Mouse (Mus musculus) layer of hippocampus, adult 8-10 months (tissue): Measurements from ENCODE around the gene Gimap8. TPM values are rescaled to one million over a fixed set of nuclear protein-coding genes. Genes with fewer than 3 reads are reported as not detected.
A peak's percentile ranks its signal among the peaks of the same experiment; 100 is the strongest.

Experiments used
- DNase-seq, 2 experiments: peaks; one replicate each; pipeline ENCODE4 v3.0.0; 2022; ENCODE audit warnings: low spot score in 2 of 2
- total RNA-seq, 4 experiments: library from RNA; stranded (reverse); gene quantifications; 2 replicates each; pipeline ENCODE4 v1.2.4; 2022

The Gimap8 gene
- total RNA-seq, 4 experiments from 2014 or later, result 0.56 to 1.1 (median 0.89) TPM

DNA sequence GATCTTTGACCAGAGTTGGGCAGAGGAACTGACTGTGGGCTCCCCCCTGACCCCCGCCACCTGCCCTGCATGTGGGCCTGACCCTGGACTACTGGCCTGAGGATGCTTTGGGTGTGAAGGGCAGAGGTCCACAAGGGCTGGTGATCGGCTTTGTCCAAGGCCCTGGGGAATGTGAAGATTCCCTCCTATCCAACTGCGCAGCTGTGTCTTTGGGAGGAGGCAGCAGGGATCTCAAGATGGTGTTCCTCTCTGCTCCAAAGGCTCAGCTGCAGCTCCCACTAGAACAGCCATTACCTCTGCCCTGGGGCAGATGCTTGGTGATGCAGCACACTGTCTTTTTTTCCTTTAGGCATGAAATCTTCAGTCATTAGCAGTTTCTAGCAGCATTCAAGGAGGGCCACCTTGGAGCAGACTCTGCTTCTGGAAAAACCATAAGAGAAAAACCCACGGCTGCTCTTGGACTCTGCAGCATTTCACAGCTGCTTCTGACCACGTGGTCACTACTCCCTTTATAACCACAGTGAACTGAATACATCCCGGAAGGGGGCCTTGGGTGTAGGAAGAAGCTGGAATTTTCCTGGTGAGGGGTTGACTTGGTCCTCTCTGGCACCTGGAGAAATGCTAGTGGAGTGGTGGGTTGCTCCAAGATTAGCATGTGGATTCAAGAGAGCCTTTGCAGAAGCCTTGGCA is 9.1 kb upstream of the Gimap8 start:
- DNase-seq, result no peak

DNA sequence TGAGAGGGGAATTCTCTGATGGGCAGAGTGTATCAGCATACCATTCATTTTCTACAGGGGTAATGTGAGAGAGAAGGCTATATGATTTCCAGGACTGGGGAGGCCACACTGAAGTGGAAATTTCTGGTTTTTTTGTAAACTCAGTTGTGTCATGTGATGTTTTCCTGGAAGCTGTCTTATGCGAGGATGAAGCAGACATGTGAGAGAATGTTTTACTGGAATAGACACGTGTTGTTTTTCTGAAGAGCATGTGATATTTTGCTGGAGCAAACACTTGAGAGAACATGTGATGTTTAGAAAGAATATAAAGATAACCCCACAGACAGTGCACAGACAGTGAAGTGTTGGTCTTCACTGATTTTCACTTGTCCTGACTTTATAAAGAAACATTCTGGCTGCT is 8.5 kb upstream of the Gimap8 start:
- no peak for DNase-seq

DNA sequence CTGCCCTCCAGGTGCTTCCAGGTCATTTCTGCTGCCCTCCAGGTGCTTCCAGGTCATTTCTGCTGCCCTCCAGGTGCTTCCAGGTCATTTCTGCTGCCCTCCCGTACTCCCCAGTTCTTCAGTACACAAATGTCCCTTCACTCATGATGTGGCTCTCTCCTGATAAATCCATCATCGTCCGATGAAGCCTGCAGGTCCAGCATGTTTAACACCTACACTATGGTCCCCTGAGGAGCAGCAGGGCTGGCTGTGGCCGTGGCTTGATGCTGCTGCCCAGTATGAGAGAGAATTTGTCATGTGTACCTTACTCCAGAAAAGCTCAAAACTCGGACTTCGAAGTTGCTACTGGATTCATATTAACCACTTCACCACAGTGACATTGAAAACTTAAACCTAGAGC is 5.6 kb upstream of the Gimap8 start:
- no peak for DNase-seq

DNA sequence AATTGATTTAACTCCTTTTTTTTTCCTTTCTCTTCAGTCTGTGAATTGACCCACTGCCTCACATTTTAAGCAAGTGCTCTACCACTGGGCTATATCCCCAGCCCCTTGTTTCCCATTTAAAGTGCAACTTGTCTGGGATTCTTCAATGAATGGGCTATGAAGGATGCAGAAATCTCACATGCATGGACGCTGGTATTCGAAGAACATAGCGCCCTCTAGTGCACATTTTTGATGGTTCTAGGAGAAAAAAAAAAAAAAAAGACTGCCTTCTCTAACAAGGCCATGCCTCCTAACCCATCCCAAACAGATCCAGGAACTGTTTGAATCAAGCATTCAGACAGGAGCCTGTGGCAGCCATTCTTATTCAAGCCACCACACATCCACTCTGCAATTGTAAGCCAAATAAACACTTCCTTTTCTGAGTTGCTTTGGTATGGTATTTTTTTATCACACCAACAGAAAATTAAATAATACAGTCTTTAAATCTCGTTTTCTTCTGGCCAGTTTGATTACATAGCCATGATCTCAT is 4.2 kb upstream of the Gimap8 start:
- no peak for DNase-seq

DNA sequence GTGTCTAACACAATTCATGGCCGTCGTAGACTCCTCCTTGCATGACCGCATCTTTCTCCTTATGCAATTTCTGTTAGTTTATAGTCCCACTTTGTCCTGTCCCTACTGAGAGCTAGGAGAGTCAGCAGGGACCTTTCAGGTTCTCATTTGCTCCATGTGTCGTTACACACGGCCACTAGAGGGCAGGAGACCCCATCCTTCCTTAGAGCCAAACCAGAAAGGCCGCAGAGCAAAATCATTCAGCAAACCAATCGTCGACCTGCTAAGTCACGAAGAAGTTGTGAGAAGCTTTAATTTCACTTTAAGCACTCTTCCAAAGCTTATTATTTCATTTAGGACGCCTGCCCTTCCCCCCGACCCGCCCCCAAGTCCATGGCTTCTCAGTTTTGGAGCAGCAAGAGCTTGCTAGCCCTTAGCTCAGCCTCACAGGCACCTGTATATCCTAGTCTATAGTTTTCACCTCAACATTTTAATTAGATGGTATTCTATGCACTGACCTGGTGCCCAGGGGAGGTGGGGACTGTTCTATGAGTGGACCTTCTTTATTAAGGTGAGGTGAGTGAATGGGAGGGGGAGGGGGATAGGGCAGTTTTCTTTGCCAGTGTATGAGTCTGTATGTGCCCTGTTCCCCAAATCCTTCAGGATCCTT is 1.2 kb upstream of the Gimap8 start:
- peak in 1 of 2 experiments; percentile 66 for DNase-seq

DNA sequence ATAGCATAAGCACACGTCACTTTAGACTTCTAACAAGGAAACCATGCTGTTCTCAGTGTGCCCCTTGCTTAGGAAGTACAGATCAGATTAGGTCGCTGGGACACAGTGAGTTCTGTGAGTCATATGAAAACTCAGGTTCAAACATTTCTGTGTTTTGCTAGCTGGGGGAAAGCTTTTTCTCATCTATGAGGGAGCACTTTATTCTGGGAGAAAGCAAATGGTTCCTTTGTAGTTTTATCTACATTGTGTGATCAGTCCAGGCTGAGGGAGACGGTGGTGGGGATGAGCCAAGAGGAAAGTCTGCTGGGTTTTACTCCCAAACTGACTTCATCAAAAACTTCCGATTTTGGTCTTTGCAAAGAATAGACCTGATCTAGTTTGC is 734 bp upstream of the Gimap8 start:
- no peak for DNase-seq

DNA sequence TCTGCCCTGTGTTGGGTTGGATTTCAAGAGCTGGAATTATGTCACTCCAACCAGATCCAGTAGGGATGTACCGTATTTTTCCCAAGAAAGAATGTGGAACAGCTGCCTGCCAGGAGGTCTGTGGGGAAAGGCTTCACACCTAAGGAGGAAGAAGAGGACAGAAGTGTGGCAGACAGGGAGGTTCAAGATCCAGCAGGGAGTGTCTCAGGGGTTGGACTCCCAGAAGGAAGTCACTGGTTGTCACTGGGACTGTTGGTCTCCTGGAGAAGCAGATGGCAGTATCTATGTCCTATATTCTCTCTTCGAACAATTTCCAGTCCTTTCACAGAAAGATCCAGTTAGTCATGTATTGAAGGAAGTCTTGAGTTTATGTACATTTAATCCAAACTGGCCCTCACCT is 577 bp downstream of the Gimap8 start:
- DNase-seq, result no peak

DNA sequence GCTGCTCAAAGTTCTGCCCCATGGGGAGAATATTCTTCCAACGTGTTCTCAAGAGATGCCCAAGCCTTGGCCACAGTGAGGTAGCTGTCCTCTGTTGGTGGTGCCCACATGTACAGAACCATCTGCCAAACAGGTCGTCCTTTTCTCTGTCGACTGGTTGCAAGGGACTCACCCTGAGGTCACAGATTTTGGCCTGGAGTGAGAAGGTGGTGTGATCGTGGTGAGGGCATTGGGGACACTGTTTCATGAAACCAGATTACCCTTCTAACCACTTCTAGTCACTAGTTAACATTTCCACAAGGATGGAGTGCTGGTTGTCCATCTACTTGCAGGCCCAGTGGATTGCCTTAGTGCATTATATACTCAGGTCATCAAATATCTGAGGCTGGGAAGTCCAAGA is 1.7 kb downstream of the Gimap8 start:
- DNase-seq, result no peak

DNA sequence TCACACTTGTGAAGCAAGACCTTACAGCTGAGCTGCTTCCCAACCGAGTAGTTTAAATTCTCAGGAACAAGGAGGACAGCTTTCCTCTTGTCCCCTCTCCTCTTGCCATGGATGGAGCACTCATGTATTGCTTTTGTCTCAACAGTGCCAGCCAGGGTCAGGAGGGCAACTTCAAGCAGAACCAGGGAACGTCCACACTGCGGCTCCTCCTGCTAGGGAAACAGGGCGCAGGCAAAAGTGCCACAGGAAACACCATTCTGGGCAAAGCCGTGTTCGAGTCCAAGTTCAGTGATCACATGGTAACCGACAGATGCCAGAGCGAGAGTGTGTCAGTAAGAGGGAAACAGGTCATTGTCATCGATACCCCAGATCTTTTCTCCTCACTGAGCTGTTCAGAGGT is 3.0 kb downstream of the Gimap8 start:
- no peak for DNase-seq

DNA sequence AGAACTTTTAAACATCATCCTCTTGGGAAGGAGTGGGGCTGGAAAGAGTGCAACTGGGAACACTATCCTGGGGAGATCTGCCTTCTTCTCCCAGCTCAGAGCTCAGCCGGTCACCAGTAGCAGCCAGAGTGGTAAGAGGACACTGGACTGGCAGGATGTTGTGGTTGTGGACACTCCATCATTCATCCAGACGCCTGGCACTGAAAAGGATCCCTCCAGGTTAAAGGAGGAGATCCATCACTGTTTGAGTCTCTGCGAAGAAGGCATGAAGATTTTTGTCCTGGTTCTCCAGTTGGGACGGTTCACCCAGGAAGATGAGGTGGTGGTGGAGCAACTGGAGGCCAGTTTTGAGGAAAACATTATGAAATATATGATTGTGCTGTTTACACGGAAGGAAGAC is 11.7 kb downstream of the Gimap8 start:
- no peak for DNase-seq

DNA sequence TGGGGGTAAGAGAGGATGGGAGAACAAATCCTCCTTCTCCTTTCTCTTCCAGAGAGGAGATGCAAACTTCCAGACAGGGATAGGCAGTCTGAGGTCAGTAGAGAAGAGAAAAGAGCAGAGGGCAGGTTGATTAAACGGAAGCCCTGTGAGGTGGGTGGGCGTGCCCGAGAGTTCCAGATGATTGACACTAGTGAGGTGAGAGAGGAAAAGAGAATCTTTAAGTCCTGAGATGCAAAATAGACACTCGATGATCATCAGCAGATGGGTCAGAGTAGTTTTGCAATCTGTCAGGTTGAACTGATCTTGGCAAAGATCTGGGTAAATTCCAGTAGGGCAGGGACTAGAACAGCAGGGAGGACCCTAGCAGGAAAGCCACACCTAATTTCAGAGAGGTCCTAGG is 17.7 kb downstream of the Gimap8 start:
- no peak for DNase-seq

DNA sequence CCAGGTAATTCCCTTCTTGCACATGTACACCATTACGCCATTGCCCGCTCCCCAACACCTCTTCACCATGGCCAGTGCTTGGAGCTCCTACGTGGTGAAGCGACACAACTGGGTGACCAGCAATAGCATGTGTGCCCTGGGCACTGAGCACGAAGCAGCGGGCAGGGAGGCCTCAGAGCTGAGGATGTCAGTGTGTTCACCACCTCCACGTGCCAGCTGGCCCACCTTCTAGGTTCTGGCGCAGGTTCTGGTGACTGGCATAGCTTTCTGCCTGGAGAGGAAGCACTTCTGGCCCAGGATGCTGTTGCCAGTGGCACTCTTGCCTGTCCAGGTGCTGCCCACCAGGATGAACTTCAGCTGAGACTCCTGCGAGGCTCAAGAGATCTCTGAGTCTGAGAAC is 18.4 kb downstream of the Gimap8 start:
- no peak for DNase-seq

DNA sequence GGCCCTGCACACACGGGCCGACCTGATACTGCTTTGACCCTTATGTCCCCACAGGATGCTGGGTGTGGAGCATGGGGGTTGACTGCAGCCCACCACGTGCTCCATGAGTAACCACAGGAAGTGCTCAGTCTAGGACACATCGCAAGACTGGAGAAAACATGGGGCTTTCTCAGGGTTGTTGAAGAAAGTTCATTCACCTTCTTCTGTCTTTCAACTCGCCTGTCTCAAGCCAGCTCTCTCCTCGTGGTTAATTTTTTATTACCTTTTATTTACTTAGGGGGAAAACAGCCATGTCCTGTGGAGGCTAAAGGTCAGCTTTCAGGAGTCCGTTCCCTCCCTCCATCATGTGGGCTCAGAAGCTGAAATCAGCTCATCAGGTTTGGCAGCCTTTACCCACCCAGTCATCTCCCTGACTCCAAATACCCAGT is 19.1 kb downstream of the Gimap8 start:
- no peak for DNase-seq

DNA sequence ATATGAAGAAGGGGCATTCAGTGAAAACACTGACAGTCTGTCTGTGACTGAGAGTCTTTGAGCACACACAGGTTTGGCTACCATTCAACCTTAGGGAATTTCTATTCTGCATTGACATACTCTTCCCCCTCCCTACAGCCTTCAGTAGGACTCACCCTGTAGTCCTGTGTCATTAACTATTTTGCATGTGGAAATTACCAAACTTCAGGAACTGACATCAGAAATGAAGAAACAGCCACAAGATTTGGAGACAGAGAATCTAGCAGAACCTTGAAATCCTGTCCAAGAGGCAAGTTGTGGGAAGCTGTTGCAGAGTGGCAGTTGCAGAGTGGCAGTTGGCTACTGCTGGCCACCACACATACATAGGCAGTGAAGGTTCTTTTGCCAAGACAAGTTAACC is 21.0 kb downstream of the Gimap8 start:
- DNase-seq, result no peak

DNA sequence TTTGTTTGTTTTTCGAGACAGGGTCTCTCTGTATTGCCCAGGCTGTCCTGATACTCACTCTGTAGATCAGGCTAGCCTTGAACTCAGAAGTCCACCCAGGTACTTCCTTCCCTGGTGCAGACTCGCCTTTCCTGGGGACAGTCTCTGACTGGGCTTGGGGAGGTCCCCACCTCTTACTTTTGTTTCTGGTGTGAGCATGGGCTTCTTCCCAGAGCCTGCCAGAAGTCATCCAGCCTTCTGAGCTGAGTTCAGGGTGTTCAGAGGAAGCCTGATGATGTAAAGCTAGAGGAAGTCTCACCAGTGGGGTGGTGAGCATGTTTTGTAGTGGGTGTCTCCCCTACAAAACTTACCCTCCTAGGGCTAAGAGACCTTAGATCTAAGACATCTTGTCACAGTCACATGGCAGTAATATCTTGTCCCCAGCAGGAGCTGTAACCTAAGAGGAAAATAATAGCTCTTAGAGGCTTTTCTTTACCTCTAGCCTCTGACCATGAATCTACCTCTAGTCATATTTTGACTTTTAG is 22.5 kb downstream of the Gimap8 start:
- DNase-seq, result no peak

DNA sequence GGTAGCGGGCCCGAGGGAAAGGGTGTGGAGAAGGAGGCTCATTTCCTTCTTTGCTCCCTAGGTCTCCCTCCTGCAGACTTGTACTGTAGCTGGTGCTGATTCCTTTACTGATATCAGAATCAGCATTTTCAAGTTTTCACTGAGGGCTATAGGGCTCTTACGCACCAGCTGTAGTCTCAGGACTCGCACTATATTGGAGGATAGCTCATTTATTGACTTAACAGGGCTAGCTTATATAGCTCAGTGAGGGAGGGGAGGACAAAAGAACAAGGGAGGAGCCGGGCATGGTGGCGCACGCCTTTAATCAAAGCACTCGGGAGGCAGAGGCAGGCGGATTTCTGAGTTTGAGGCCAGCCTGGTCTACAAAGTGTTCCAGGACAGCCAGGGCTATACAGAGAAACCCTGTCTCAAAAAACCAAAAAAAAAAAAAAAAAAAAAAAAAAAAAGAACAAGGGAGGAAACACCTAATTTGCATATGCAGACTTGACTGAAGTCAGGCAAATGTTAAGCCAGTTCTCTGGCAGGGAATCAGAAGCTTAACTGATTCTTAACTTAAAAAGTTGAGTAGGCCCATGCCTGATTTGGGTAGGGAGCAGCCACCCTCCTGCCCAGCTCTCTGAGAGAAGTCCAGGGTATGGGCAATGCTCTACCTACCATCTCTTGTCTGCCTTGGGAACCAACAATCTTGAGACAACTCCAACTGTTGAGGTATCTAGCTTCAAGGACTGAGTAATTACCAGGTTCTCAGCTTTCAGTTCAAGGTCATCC is 27.4 kb downstream of the Gimap8 start:
- no peak for DNase-seq

DNA sequence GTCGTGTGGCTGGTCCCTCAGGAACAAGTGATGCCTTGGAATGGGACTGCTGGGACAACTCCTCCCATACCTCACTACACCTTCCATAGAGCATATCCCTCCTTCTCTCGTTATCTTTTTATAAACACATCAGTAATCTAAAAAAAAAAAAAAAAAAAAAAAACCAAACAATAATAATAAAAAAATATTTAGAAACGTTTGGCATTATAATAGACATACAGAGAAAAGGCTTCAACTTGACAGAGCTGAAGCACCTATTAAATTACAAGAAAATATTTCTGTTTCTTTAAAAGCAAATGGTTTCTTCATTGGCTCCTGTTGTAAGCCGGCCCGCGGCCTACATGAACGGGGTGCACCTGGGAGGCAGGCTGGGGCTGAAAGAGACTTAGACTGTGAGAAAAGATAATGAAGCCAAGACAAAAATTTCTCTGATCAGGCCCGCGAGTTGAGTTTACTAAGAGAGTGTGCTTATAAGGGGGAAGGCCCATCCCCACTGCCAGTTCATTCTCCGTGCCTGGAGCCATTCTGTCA is 28.4 kb downstream of the Gimap8 start:
- no peak for DNase-seq

DNA sequence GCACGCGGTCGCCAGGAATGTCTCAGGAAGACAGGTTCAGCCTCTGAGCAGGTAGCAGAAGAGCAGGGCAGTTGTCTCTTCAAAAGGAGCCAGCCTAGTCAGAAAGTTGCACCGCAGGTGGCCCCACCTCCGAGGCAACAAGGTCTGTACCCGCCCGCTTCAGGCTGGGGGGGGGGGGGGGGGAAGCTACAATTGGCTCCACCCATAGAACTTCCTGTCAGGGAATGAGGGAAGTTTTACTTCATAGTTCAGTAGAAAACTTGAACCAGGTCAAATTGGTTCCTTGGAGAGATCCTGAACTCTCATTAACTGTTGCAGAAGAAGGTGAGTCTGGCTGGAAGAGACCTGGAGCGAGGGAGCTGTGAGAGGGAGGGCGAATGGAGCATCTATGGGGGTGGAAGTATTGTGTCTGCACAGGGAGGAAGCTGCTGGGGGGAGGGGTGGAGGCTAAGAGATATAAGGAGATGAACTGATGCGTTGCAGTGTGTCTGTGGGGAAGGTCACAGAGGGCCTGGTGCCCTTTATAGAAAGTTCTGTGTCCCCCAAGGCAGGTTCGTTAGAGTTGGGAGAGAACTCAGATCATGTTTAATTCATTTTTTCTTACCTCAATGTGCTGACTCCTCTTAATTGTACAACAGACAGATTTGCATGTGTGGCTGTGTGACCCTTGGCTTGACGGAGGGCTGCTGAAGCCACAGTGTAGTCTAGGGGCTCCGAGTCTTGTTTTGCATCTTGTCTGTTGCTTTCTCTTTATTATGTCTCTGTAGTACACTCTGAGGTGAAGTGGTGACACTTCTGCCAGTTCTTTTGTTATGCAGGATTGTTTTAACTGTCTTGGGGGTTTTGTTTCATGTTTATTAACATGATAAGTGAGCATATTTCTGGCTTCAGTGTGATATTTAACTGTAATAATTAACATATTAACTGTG is 29.2 kb downstream of the Gimap8 start, which contains the start of gene Gimap9:
TSS of gene Gimap9 (plus strand) at position 199 of the 929 bp plus-strand sequence.
- DNase-seq, result no peak

DNA sequence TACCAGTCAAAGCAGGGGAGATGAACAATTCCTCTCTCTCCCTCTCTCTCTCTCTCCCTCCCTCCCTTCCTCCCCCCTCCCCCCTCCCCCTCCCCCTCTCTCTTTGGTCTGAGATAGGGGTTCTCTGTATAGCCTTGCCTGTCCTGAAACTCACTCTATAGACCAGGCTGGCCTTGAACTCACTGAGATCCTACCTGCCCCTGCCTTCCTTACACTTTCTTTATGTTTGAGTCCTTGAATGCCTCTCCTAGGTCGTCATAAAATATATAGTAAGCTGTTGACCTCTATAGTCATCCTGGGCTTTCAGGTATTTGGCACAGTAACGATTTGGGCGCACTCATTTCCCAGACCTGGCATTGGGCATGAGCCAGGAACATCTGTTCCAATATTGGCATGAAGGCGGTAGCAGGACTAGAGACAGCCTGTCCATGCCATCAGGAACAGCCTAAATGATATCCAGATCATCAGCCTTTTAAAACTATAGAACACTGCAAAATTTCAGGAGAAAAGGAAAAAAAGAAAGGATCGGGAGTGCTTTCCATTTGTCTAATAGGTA is 29.9 kb downstream of the Gimap8 start:
- no peak for DNase-seq
